19 mouse cellular contexts compared by ENCODE assay signal in genomic region chr10:107217376-107218235, GRCm38 (mm10). TPM values are rescaled to one million over a fixed set of nuclear protein-coding genes. Genes with fewer than 3 reads are reported as not detected.
DNase-seq lines count a peak whose midpoint lies in the region.
"Had no signal": no experiment of that assay in that cellular context is flagged by ENCODE, and none has a peak within 500 bp of the region (broad histone marks: within the 10 kb centered on the region; RNA-seq: fewer than 3 reads in every experiment).

No protein-coding gene starts in this region.

- intact Hi-C loops in left cerebral cortex, postnatal 36 days (cut with DNase I) = no loop called here

- DNase-seq in 3T3-L1 (ENCODE audit: low read depth, low spot score) = peak; percentile 92
- peak; percentile 93 for DNase-seq in adipocyte (ENCODE audit: low spot score)
- DNase-seq in embryo, embryonic 10.5 days (ENCODE audit: low spot score) = no peak
- no peak for DNase-seq in left cerebral cortex, postnatal 36 days (ENCODE audit: low spot score in 2 of 2)
- DNase-seq: adrenal gland, adult 2 months; adrenal gland, adult 8-10 months; adrenal gland, postnatal 10 days; adrenal gland, postnatal 14 days; adrenal gland, postnatal 25 days; adrenal gland, postnatal 36 days; B cell, adult 2 months; cerebellum, adult 11 months; cerebellum, adult 11-12 months; cerebellum, adult 18-20 months; cerebellum, adult 2 months; cerebellum, adult 8-10 months had no signal

RNA-seq across cellular contexts. Expression of gene Lin7a, which starts 53.9 kb away (rescaled TPM):
- total RNA-seq in left cerebral cortex, postnatal 36 days (2021) = 10 to 100 TPM; 60.9 to 64.2 TPM
- total RNA-seq: CH12.LX, G1E, MEL had no signal

Comparison
In these comparisons a context has a peak if more than half of its experiments do, and no peak if none do; other contexts are left out.
1. DNase-seq: peak in 3T3-L1 (single experiment) and adipocyte (single experiment); none in embryo, embryonic 10.5 days (single experiment) and left cerebral cortex, postnatal 36 days (0 of 2).